Mouse (Mus musculus) liver, embryonic 15.5 days (tissue): ENCODE data around the gene Ankrd39. TPM values are rescaled to one million over a fixed set of nuclear protein-coding genes. Genes with fewer than 3 reads are reported as not detected.

ENCODE experiments used
- ATAC-seq: fragments of 200-750 bp; cut with Nextera tagmentation; 2 replicates; pipeline ENCODE4 v1.8.0; 2017; ENCODE audit warnings: moderate number of reproducible peaks, mild to moderate bottlenecking, moderate library complexity; ENCODE audit not compliant: insufficient read depth
- H3K27ac ChIP-seq: fragments of 300-500 bp; sonication (generic); replicated peaks from 2 replicates; pipeline ENCODE4 v1.5.1; 2015; ENCODE audit warnings: mild to moderate bottlenecking, inconsistent platforms
- H3K27me3 ChIP-seq: fragments of 300-500 bp; sonication (generic); 2 replicates; pipeline ENCODE4 v1.6.1; 2015; ENCODE audit warnings: mild to moderate bottlenecking, inconsistent platforms
- H3K36me3 ChIP-seq: fragments of 300-500 bp; sonication (generic); replicated peaks from 2 replicates; pipeline ENCODE4 v1.6.1; 2015; ENCODE audit warnings: moderate library complexity, mild to moderate bottlenecking, inconsistent platforms
- H3K4me1 ChIP-seq: fragments of 300-500 bp; sonication (generic); replicated peaks from 2 replicates; pipeline ENCODE4 v1.6.1; 2015; ENCODE audit warnings: inconsistent platforms
- H3K4me2 ChIP-seq: fragments of 300-500 bp; sonication (generic); 2 replicates; pipeline ENCODE4 v1.6.1; 2015; ENCODE audit warnings: moderate library complexity, mild to moderate bottlenecking, inconsistent platforms
- H3K4me3 ChIP-seq: fragments of 300-500 bp; sonication (generic); replicated peaks from 2 replicates; pipeline ENCODE4 v1.5.1; 2015; ENCODE audit warnings: mild to moderate bottlenecking, inconsistent platforms
- H3K9ac ChIP-seq: fragments of 300-500 bp; sonication (generic); 2 replicates; pipeline ENCODE4 v1.6.1; 2015; ENCODE audit warnings: moderate library complexity, mild to moderate bottlenecking, inconsistent platforms
- H3K9me3 ChIP-seq: fragments of 300-500 bp; sonication (generic); replicated peaks from 2 replicates; pipeline ENCODE4 v1.6.1; 2016; ENCODE audit warnings: inconsistent platforms
- WGBS: fragments of 180-500 bp; shearing (Covaris S2); methylation state at CpG from one replicate; pipeline ENCODE4 v1.1.7; 2015; ENCODE audit warnings: mixed read lengths; ENCODE audit not compliant: insufficient replicate concordance; 5-methylcytosine and 5-hydroxymethylcytosine counted together
- polyA plus RNA-seq: library from polyadenylated mRNA; unstranded; fragments of >200 nt; fragmentation: Nextera tagmentation; extraction: Ambion mirVana; gene quantifications from 2 replicates; pipeline ENCODE4 v1.2.1, GENCODE M21; 2015

The Ankrd39 gene
- polyA plus RNA-seq, 1 experiment from 2014 or later, result 6.2 TPM

DNA sequence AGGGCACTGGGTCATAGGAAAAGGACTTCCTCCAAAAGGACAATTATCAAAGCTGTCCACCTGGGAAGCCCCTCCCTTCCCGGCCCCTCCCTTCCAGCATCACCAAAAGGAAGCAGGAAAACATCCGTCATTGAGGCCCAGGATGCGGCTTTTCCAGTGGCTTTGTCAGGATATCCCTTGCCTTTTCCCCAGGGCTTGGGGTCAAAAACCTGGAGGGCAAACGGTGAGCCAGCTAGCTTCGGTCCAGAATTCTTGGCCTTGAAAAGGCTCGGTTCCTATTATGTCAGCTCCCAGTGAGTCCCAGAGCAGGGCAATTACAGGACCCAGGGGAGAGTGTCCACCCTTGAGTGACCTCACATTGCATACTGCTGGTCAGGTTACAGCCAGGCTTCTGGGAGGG is 13.7 kb upstream of the Ankrd39 start:
- Histone ChIP-seq H3K9me3 (no peaks in the 10 kb centered on the region), H3K4me2 (no peak overlapping the region), H3K9ac (no peak overlapping the region), H3K27ac (no peak overlapping the region), H3K4me3 (no peak overlapping the region), H3K4me1 (peaks cover 24% of the 10 kb centered on the region), H3K36me3 (no peaks in the 10 kb centered on the region), H3K27me3 (peaks cover 68% of the 10 kb centered on the region)
- 45% methylated on average over 6 of the region's 6 CpGs for WGBS
- no peak for ATAC-seq

DNA sequence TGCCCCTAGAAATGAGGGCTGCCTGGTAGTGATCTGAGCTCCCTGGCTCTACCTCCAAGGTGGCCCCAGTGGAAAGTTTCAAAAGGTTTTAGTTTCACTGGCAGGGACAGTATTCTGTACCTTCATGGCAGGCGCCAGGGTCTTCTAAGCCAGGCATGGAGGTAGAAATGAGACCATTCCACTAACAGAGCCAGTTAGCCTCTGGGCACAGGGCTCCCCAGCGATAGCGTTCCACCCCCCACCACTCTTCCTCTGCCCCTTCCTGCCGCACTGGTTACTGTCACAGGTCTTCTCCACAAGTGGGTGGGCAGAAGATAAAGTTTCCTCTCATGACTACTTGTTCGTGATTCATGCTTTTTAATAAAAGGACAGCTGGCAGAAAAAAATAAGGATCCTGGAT is 12.6 kb upstream of the Ankrd39 start:
- H3K4me2 ChIP-seq, result no peak overlapping the region
- peaks cover 29% of the 10 kb centered on the region for H3K4me1 ChIP-seq
- ATAC-seq, result no peak
- H3K27ac ChIP-seq, result no peak overlapping the region
- no peaks in the 10 kb centered on the region for H3K9me3 ChIP-seq
- H3K4me3 ChIP-seq, result no peak overlapping the region
- H3K27me3 ChIP-seq, result peaks cover 78% of the 10 kb centered on the region
- H3K36me3 ChIP-seq, result no peaks in the 10 kb centered on the region
- 17% methylated on average over 5 of the region's 5 CpGs for WGBS
- no peak overlapping the region for H3K9ac ChIP-seq

- Histone ChIP-seq H3K4me2 (no peak overlapping the region; the same call in 1 of the 2 replicates), H3K27me3 (peaks cover 84% of the 10 kb centered on the region), H3K9ac (no peak overlapping the region), H3K27ac (no peak overlapping the region), H3K9me3 (no peaks in the 10 kb centered on the region), H3K36me3 (no peaks in the 10 kb centered on the region), H3K4me1 (peaks cover 29% of the 10 kb centered on the region), H3K4me3 (no peak overlapping the region)
- 14% methylated on average over 4 of the region's 4 CpGs for WGBS
- no peak for ATAC-seq
These were observed 12.0 kb upstream of the Ankrd39 start for GRCm38 (mm10) chr1:36559256-36559655.

DNA sequence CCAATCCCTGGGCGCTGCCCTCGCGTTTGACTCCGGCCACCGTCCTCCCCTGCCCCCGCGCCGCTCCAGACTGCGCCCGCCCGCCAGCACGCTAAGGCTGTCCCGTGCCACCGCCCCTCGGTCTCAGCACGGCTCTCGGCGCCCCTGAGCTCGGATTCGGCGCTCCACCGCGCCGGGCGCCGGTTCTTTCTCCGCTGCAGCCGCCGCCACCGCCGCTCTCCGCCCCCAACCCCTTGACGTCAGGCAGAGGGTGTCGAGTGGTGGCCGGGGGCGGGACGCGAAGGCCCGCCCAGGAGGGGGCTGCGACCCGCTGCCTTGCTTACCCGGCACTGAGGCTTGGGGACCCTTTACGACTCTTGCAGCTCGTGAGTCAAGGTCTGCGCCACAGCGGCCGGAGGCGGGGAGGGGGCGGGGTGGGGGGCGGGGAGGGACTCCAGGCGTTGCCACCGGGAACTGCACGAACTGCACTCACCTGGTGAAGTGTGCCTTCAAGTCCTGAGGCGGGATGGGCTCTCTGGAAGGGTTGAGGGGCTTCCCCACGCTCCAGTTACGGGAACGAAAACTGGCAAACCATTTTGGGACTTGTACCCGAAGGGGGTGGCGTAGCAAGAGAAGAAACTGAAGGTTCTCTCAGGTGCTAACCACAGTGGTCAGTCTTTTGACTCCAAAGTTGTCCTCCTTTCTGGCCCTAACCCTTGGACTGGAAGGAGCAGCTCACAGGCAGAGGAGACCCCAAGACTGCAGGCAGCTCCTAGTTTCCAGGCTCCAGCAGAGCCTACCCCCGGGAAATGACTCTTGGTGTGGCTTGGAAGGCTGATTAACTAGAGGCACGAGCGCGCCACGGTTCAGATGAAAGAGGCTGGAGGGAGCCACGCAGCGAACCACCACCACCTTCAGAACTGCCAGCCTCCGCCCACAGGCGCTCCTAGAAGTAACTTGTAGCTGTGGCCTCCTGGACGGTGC is 11.1 kb upstream of the Ankrd39 start, which contains the start of gene Sema4c:
Sema4c (minus strand) TSS at position 319 of the 963 bp plus-strand sequence.
- peak; percentile 8; the same call in 1 of the 2 replicates for ATAC-seq
- Histone ChIP-seq H3K36me3 (peaks cover 3% of the 10 kb centered on the region; the same call in 1 of the 2 replicates), H3K9me3 (no peaks in the 10 kb centered on the region), H3K27me3 (peaks cover 94% of the 10 kb centered on the region), H3K9ac (peak within 1 kb of the TSS; percentile 32), H3K27ac (peak within 1 kb of the TSS; percentile 76), H3K4me1 (peaks cover 28% of the 10 kb centered on the region), H3K4me3 (peak within 1 kb of the TSS; percentile 61), H3K4me2 (peak within 1 kb of the TSS; percentile 68)
- 1% methylated on average over 69 of the region's 69 CpGs for WGBS

DNA sequence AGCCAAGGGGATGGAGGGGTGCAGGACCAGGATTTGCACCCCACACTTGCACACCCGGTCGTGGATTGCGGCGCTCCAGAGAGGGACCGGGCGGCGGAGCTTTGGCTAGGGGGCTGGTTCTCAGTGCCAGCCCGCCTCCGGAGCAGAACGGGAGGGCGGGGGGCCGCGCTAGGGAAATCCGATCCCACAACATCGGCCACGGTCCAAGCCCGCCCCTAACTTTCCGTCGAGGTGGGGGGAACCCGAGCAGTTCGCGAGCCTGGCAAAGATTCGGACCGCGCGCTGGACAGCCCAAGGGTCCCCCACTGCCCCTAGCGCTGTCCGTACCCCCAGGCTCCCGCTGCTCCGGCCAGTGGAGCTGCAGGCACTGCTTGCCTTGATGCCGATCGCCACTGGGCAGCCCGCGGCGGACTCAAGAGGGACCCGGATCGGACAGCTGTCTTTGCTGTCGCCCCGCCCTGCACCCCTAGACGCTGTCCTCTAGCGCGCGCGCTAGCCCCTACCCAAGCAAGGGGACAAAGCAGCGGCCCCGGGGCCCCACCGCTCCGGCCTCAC is 10.3 kb upstream of the Ankrd39 start:
- WGBS, result under 1% methylated on average over 48 of the region's 48 CpGs
- Histone ChIP-seq H3K27me3 (peaks cover 98% of the 10 kb centered on the region), H3K4me2 (peak overlapping the region; percentile 68), H3K9ac (peak overlapping the region; percentile 32), H3K36me3 (peaks cover 8% of the 10 kb centered on the region; the same call in 1 of the 2 replicates), H3K4me1 (peaks cover 21% of the 10 kb centered on the region), H3K4me3 (peak overlapping the region; percentile 61), H3K27ac (peak overlapping the region; percentile 76), H3K9me3 (no peaks in the 10 kb centered on the region)
- peak; percentile 55 for ATAC-seq

GRCm38 (mm10) chr1:36556553-36557456 is 9.6 kb upstream of the Ankrd39 start:
- Histone ChIP-seq H3K9ac (peak overlapping the region; percentile 32), H3K27me3 (peaks cover 92% of the 10 kb centered on the region), H3K4me3 (peak overlapping the region; percentile 61), H3K9me3 (no peaks in the 10 kb centered on the region), H3K4me2 (peak overlapping the region; percentile 68), H3K36me3 (peaks cover 15% of the 10 kb centered on the region), H3K27ac (peak overlapping the region; percentile 76), H3K4me1 (peaks cover 21% of the 10 kb centered on the region)
- peak; percentile 60 for ATAC-seq
- under 1% methylated on average over 52 of the region's 52 CpGs for WGBS

DNA sequence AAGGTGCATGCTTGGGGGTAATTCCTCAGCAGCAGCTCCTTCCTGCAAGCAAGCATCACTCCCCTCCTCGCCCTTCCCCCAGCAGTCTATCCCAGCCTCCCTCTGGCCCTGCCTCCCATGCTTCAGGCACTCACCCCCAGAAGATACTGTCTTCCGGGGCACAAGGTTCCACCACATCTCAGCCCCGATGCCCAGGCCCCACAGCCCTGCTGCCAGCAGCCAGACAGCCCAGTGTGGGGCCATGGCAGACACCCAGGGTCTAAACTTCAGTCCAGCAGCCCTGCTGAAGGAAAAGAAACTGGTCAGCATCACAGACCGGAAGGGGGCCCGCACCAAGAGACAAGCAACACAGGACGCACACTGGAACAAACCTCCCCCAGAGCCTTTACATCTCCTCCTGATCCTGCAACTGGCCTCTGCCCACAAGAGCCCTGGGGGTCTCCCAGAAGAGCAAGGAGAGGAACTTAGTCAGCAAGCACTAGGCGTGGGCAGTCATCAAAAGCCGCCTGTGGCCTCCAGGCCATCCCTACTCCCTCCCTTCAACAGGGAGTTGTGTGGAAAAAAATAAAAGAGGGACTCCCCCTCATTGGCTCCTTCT is 8.7 kb upstream of the Ankrd39 start:
- 20% methylated on average over 8 of the region's 8 CpGs for WGBS
- Histone ChIP-seq H3K4me3 (peak overlapping the region; percentile 61), H3K27me3 (peaks cover 83% of the 10 kb centered on the region), H3K4me2 (peak overlapping the region; percentile 68), H3K9me3 (no peaks in the 10 kb centered on the region), H3K4me1 (peaks cover 21% of the 10 kb centered on the region), H3K27ac (peak overlapping the region; percentile 76), H3K9ac (no peak overlapping the region), H3K36me3 (peaks cover 20% of the 10 kb centered on the region)
- ATAC-seq, result no peak

DNA sequence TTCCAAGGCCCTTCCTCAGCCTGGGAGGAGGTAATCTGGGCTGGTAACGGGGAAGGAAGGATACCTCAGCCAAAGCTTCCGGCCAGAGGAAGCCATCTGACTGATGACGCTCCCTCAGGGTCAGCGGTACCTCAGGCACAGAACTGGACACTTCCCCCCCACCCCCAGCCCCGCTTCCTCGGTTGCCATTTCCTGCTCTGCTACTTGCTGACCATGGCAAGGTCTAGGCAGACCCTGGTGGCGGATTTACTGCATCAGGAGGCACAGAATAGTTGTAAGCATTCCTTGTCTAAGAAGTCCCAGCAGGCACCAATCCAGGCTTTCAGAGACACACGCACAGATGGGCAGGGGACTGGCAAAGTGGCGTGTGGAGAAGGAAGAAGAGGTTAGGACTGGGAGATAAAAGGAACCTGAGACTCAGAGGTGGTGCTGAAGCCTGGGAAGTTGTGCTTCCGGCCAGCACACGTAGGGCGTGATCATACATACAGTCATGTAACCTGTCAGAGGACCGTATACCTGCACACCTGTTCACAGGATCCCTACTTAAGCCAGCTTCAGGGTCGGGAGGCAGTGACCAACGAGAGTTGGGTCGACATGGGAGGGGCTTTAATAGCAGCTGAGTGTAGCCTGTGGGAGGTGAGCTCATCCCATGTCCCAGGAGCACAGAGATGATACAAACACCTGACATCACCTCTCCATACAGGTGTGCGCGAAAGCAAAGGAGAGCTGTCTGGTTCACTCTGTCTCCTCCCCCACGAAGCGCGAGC is 7.6 kb upstream of the Ankrd39 start:
- H3K9ac ChIP-seq, result no peak overlapping the region
- peaks cover 72% of the 10 kb centered on the region for H3K27me3 ChIP-seq
- H3K36me3 ChIP-seq, result peaks cover 20% of the 10 kb centered on the region
- no peak for ATAC-seq
- H3K4me1 ChIP-seq, result peaks cover 21% of the 10 kb centered on the region
- 40% methylated on average over 21 of the region's 21 CpGs for WGBS
- peak overlapping the region; percentile 68 for H3K4me2 ChIP-seq
- no peak overlapping the region for H3K4me3 ChIP-seq
- H3K27ac ChIP-seq, result no peak overlapping the region
- no peaks in the 10 kb centered on the region for H3K9me3 ChIP-seq

DNA sequence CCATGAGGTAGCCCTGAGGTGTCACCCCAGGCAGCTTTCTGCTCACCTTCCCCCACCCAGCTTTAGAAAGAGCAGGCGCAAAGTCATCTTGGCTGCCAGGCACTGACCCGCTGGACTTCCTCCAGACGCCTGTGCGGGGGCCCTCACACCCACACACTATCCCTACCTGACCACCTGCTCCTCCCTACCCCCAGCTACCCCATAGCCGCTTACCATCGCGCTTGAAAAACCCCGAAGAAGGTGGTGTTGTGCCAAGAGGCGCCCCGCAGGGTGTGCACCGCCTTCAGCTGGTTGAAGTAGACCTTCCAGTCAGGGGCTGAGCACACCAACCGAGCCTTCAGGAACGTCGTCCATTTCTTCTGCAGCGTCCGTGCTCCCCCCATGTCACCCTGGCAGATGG is 5.3 kb upstream of the Ankrd39 start:
- ATAC-seq, result no peak
- H3K36me3 ChIP-seq, result peaks cover 26% of the 10 kb centered on the region
- H3K27me3 ChIP-seq, result peaks cover 49% of the 10 kb centered on the region
- no peak overlapping the region for H3K27ac ChIP-seq
- H3K4me3 ChIP-seq, result no peak overlapping the region
- H3K9me3 ChIP-seq, result no peaks in the 10 kb centered on the region
- peaks cover 10% of the 10 kb centered on the region for H3K4me1 ChIP-seq
- 74% methylated on average over 16 of the region's 16 CpGs for WGBS
- H3K9ac ChIP-seq, result no peak overlapping the region
- no peak overlapping the region for H3K4me2 ChIP-seq

DNA sequence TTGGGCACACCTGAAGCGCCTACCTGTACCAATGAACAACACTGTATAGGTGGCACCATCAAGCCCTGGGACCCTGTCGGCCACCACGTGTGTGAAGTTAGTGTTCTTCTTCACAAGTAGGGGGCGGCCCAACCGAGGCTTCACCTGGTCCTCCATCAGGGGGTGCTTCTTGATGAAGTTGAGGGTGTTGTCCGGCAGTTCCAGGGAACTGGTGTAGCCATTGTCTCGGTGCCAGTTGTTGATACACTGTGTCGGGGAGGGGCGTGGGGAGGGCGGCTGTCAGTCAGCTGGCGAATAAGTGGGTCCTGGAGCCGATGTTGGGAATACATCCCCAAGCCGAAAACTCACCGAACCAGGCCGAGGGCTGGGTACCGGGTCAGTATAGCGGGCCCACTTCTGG is 4.7 kb upstream of the Ankrd39 start:
- H3K4me1 ChIP-seq, result peaks cover 10% of the 10 kb centered on the region
- H3K4me2 ChIP-seq, result no peak overlapping the region
- WGBS, result 78% methylated on average over 17 of the region's 17 CpGs
- H3K27me3 ChIP-seq, result peaks cover 43% of the 10 kb centered on the region
- H3K9me3 ChIP-seq, result no peaks in the 10 kb centered on the region
- H3K27ac ChIP-seq, result no peak overlapping the region
- H3K36me3 ChIP-seq, result peaks cover 26% of the 10 kb centered on the region
- H3K9ac ChIP-seq, result no peak overlapping the region
- no peak for ATAC-seq
- no peak overlapping the region for H3K4me3 ChIP-seq
